Mouse (Mus musculus): ENCODE data around the gene H6pd. TPM values are rescaled to one million over a fixed set of nuclear protein-coding genes. Genes with fewer than 3 reads are reported as not detected.

The H6pd gene
- total and polyA plus RNA-seq, 3 experiments, result 17.7 to 38.5 (median 25.1) TPM

DNA sequence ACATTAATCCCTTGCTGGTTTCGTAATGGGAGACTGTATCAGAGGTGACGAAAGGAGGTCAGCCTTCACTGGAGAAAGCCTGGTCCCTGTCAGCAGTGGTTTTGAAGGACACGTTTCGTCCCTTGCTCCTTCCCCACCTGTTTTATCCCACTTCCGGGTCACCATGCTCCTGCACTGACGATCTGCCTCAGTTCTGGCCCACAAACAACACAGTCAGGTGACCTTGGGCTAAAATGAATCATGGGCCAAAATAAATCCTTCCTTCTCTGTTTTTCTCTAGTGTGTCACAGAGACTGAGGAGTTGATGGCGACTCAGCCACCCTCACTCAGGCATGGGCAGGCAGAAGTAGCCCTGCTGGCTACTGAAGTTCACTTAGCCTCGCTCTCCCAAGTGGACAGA, 33.5 kb downstream of the H6pd start:
- H3K27ac ChIP-seq (ENCODE audit: insufficient read depth, low read depth), result no peak overlapping the region
- H3K36me3 ChIP-seq (replicated peaks in 1 of 2; ENCODE audit: control insufficient read depth in 1 of 2, insufficient read depth in 1 of 2, low read length in 1 of 2), result peaks cover 0 to 12% of the 10 kb centered on the region in 2 experiments
- H3K27me3 ChIP-seq (replicated peaks), result no peaks in the 10 kb centered on the region
- in situ Hi-C loops (cut with MboI; ENCODE audit: low pct_ligation_motif_present, low pct_unique_long_range_greater_than_20kb, low sequenced_read_pairs), result no loop called here
- no peaks in the 10 kb centered on the region for H3K79me2 ChIP-seq (replicated peaks; ENCODE audit: control insufficient read depth, extremely low read depth, insufficient read depth, poor library complexity, severe bottlenecking)
- no peak overlapping the region for H3K9ac ChIP-seq (ENCODE audit: insufficient read depth, low read depth)
- TF ChIP-seq MYC (IDR thresholded peaks at IDR 0.05; ENCODE audit: low read depth, low read length) (no peak), RAD21 (IDR thresholded peaks at IDR 0.05; ENCODE audit: low read depth, low read length) (no peak), CHD1 (IDR thresholded peaks at IDR 0.05; ENCODE audit: low read depth, low read length) (no peak), USF2 (conservative IDR thresholded peaks at IDR 0.05; ENCODE audit: low read depth, low read length) (no peak), MAZ (IDR thresholded peaks at IDR 0.05; ENCODE audit: low read depth, low read length) (no peak), POLR2AphosphoS2 (IDR thresholded peaks at IDR 0.05; ENCODE audit: low read depth, low read length) (no peak), MEF2A (IDR thresholded peaks at IDR 0.05; ENCODE audit: borderline replicate concordance, low read depth, low read length) (no peak), USF1 (IDR thresholded peaks at IDR 0.05; ENCODE audit: low read depth, low read length) (no peak), E2F4 (IDR thresholded peaks at IDR 0.05; ENCODE audit: insufficient replicate concordance, low read depth, low read length) (no peak), CHD2 (IDR thresholded peaks at IDR 0.05; ENCODE audit: low read length) (no peak), IRF4 (IDR thresholded peaks at IDR 0.05; ENCODE audit: low read depth, low read length) (no peak), GABPA (IDR thresholded peaks at IDR 0.05; ENCODE audit: insufficient replicate concordance, low read depth, low read length) (no peak), SMC3 (IDR thresholded peaks at IDR 0.05; ENCODE audit: low read depth, low read length) (no peak), MAX (IDR thresholded peaks at IDR 0.05; ENCODE audit: low read length) (no peak), POLR2A (IDR thresholded peaks at IDR 0.05; ENCODE audit: low read depth, low read length) (no peak), MXI1 (IDR thresholded peaks at IDR 0.05; ENCODE audit: low read depth, low read length) (no peak), ZMIZ1 (IDR thresholded peaks at IDR 0.05; ENCODE audit: low read depth, low read length) (no peak)
- no peak overlapping the region for H3K4me2 ChIP-seq (ENCODE audit: insufficient read depth, low read depth, poor library complexity, severe bottlenecking)
- no peaks in the 10 kb centered on the region for H3K9me3 ChIP-seq (replicated peaks; ENCODE audit: low read length)
- dilution Hi-C loops (cut with MboI; ENCODE audit: extremely low pct_ligation_motif_present, extremely low pct_unique_long_range_greater_than_20kb, low sequenced_read_pairs), result no loop called here
- no peak for DNase-seq (ENCODE audit: extremely low read depth)
- H3K4me1 ChIP-seq (ENCODE audit: control insufficient read depth in 1 of 2, insufficient read depth in 2 of 2), result peaks cover 0 to 9% of the 10 kb centered on the region in 2 experiments; a peak in 2 of 4 replicates
- H3K4me3 ChIP-seq (replicated peaks in 1 of 3; ENCODE audit: low read depth in 2 of 3, low read length in 2 of 3, poor library complexity in 1 of 3), result no peak overlapping the region

DNA sequence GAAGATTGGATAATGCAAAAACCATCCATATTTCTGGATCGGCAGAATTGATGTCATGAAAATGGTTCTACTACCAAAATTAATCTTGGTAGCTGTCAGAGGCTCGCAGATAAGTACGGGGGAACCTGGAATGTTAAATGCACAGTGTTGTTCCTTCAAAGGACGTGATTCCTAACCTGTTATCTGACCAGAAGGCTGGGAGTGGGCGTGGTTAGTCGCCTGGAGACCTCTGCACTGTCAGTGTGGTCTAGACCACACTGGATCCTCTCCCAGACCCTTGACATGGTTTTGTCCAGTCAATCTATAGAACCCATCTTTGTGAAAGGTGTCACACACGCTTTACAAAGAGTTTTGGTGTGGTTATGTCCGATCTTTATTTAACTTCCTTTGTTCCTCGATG, 37.4 kb downstream of the H6pd start:
- Histone ChIP-seq H3K9me3 (replicated peaks; ENCODE audit: low read length) (no peaks in the 10 kb centered on the region), H3K36me3 (replicated peaks in 1 of 2; ENCODE audit: control insufficient read depth in 1 of 2, insufficient read depth in 1 of 2, low read length in 1 of 2) (no peaks in the 10 kb centered on the region), H3K9ac (ENCODE audit: insufficient read depth, low read depth) (no peak overlapping the region), H3K27me3 (replicated peaks) (peaks cover 19% of the 10 kb centered on the region), H3K4me3 (replicated peaks in 1 of 3; ENCODE audit: low read depth in 2 of 3, low read length in 2 of 3, poor library complexity in 1 of 3) (no peak overlapping the region), H3K4me1 (ENCODE audit: control insufficient read depth in 1 of 2, insufficient read depth in 2 of 2) (no peaks in the 10 kb centered on the region), H3K4me2 (ENCODE audit: insufficient read depth, low read depth, poor library complexity, severe bottlenecking) (no peak overlapping the region), H3K79me2 (replicated peaks; ENCODE audit: control insufficient read depth, extremely low read depth, insufficient read depth, poor library complexity, severe bottlenecking) (no peaks in the 10 kb centered on the region), H3K27ac (ENCODE audit: insufficient read depth, low read depth) (no peak overlapping the region)
- dilution Hi-C loops (cut with MboI; ENCODE audit: extremely low pct_ligation_motif_present, extremely low pct_unique_long_range_greater_than_20kb, low sequenced_read_pairs) (loop anchor here (25.0 kb wide), 1 partner anchor 184 kb away; no protein-coding TSS in a partner anchor), in situ Hi-C loops (cut with MboI; ENCODE audit: low pct_ligation_motif_present, low pct_unique_long_range_greater_than_20kb, low sequenced_read_pairs) (no loop called here)
- TF ChIP-seq JUND (conservative IDR thresholded peaks at IDR 0.05; ENCODE audit: low read depth, low read length), result no peak
- no peak for TF ChIP-seq USF1 (IDR thresholded peaks at IDR 0.05; ENCODE audit: low read depth, low read length)
- no peak for TF ChIP-seq ELF1 (IDR thresholded peaks at IDR 0.05; ENCODE audit: low read depth, low read length)
- no peak for TF ChIP-seq MXI1 (IDR thresholded peaks at IDR 0.05; ENCODE audit: low read depth, low read length)
- no peak for TF ChIP-seq SIN3A (IDR thresholded peaks at IDR 0.05; ENCODE audit: low read length)
- TF ChIP-seq NRF1 (IDR thresholded peaks at IDR 0.05; ENCODE audit: low read depth, low read length), result no peak
- no peak for TF ChIP-seq MEF2A (IDR thresholded peaks at IDR 0.05; ENCODE audit: borderline replicate concordance, low read depth, low read length)
- no peak for TF ChIP-seq CHD1 (IDR thresholded peaks at IDR 0.05; ENCODE audit: low read depth, low read length)
- TF ChIP-seq ZNF384 (IDR thresholded peaks at IDR 0.05; ENCODE audit: low read depth, low read length), result no peak
- TF ChIP-seq POLR2A (IDR thresholded peaks at IDR 0.05; ENCODE audit: low read depth, low read length), result no peak
- TF ChIP-seq MAFK (IDR thresholded peaks at IDR 0.05; ENCODE audit: insufficient replicate concordance, low read length), result no peak
- TF ChIP-seq MAZ (IDR thresholded peaks at IDR 0.05; ENCODE audit: low read depth, low read length), result no peak
- no peak for DNase-seq (ENCODE audit: extremely low read depth)

Data from CH12.LX (cell line).